ENCODE assay signal across 7 mouse cellular contexts in the genomic region with DNA sequence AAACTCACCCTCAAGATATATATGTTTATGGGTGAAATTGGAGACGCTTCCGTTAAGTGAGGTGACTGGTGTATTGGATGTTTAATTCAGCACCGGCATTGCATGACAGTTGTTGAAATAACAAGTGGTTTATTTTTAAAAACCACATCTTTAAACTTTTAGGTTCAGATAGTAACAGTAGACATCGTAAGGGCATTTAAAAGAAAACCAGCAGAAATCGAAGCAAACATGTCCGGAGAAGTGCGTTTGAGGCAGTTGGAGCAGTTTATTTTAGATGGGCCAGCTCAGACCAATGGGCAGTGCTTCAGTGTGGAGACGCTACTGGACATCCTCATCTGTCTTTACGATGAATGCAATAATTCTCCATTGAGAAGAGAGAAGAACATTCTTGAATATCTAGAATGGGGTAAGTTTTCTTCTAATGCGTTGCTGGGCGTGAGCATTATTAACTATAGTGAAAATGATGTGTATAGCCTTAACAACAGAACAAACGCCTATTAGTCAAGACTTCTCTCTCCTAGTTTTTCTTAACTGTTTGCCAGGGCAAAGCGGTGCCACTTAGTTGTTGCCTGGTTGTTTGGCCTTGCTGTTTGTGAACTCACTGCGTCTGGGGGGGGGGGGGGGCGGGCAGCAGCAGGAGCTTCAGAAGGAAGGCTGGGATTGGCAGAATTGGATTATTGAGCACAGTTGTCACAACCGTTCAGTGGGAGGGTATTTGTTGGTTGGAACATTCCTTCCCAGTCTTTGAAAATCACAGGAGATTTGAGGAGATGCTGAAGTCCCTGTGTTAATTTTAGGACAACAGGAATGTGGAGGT. TPM values are rescaled to one million over a fixed set of nuclear protein-coding genes. Genes with fewer than 3 reads are reported as not detected.
A peak's percentile ranks its signal among the peaks of the same experiment; 100 is the strongest.
DNase-seq lines count a peak whose midpoint lies in the region; ATAC-seq and TF ChIP-seq lines count a peak whose summit lies in the region.

No protein-coding gene starts in this region.

- H3K27ac ChIP-seq in cortical plate, adult 2 months (ENCODE audit: insufficient read depth, low read length), result peak overlapping the region; percentile 50; the same call in 1 of the 2 replicates
- H3K27ac ChIP-seq in heart, embryonic 16.5 days (ENCODE audit: low read length), result no peak overlapping the region
- H3K27ac ChIP-seq in liver, embryonic 16.5 days (ENCODE audit: low read length), result peak overlapping the region; percentile 13; the same call in 1 of the 2 replicates

- peak overlapping the region; percentile 95 for H3K4me3 ChIP-seq in megakaryocyte, embryonic 14.5 days (replicated peaks)
- peak overlapping the region; percentile 95 for H3K4me3 ChIP-seq in cortical plate, adult 2 months (ENCODE audit: insufficient read depth, low read length)
- peak overlapping the region; percentile 90 for H3K4me3 ChIP-seq in heart, embryonic 16.5 days (ENCODE audit: low read length)
- H3K4me3 ChIP-seq in liver, embryonic 16.5 days (ENCODE audit: low read depth, low read length), result peak overlapping the region; percentile 91

- ATAC-seq in megakaryocyte, adult 5-6 weeks (ENCODE audit: poor library complexity, severe bottlenecking), result no peak
- no peak for ATAC-seq in heart, embryonic 16.5 days (replicated peaks; ENCODE audit: extremely low read depth, insufficient read depth, low FRiP score)
- no peak for ATAC-seq in liver, embryonic 16.5 days (ENCODE audit: low read depth)

- H3K4me2 ChIP-seq in heart, embryonic 16.5 days (ENCODE audit: low read depth, low read length), result peak overlapping the region; percentile 88
- peak overlapping the region; percentile 90 for H3K4me2 ChIP-seq in liver, embryonic 16.5 days (ENCODE audit: low read depth, low read length)

- no peak for TF ChIP-seq CTCF in cortical plate, adult 2 months (IDR thresholded peaks at IDR 0.05; ENCODE audit: extremely low read depth, insufficient read depth, low read length)

- no peak for DNase-seq in urinary bladder, adult 18-20 months (ENCODE audit: low spot score in 2 of 2)
- no peak for DNase-seq in ovary, adult 18-20 months (ENCODE audit: low spot score)

- H3K4me1 ChIP-seq in megakaryocyte, embryonic 14.5 days, result peaks cover 34% of the 10 kb centered on the region
- H3K4me1 ChIP-seq in cortical plate, adult 2 months (ENCODE audit: control insufficient read depth, insufficient read depth, low read length), result no peaks in the 10 kb centered on the region; the same call in 1 of the 2 replicates
- H3K4me1 ChIP-seq in heart, embryonic 16.5 days (ENCODE audit: control insufficient read depth, insufficient read depth, low read length), result peaks cover 17% of the 10 kb centered on the region
- peaks cover 7% of the 10 kb centered on the region for H3K4me1 ChIP-seq in liver, embryonic 16.5 days (ENCODE audit: control insufficient read depth, low read depth, low read length)

- peaks cover 2% of the 10 kb centered on the region for H3K27me3 ChIP-seq in megakaryocyte, embryonic 14.5 days (replicated peaks)
- H3K27me3 ChIP-seq in heart, embryonic 16.5 days (ENCODE audit: control insufficient read depth, insufficient read depth, low read length), result no peaks in the 10 kb centered on the region
- no peaks in the 10 kb centered on the region; the same call in 1 of the 2 replicates for H3K27me3 ChIP-seq in liver, embryonic 16.5 days (ENCODE audit: control insufficient read depth, insufficient read depth, low read depth, low read length)

- H3K36me3 ChIP-seq in megakaryocyte, embryonic 14.5 days (replicated peaks; ENCODE audit: low read length), result no peaks in the 10 kb centered on the region
- H3K36me3 ChIP-seq in heart, embryonic 16.5 days (ENCODE audit: control insufficient read depth, insufficient read depth), result no peaks in the 10 kb centered on the region
- H3K36me3 ChIP-seq in liver, embryonic 16.5 days (ENCODE audit: control insufficient read depth, insufficient read depth), result no peaks in the 10 kb centered on the region

- 2% methylated on average over 16 of the region's 16 CpGs for WGBS in heart, embryonic 16.5 days
- 3% methylated on average over 16 of the region's 16 CpGs for WGBS in liver, embryonic 16.5 days (ENCODE audit: insufficient replicate concordance)

- H3K9ac ChIP-seq in heart, embryonic 16.5 days (ENCODE audit: low read length), result peak overlapping the region; percentile 95
- H3K9ac ChIP-seq in liver, embryonic 16.5 days (ENCODE audit: low read depth, low read length), result peak overlapping the region; percentile 76

- H3K9me3 ChIP-seq in megakaryocyte, embryonic 14.5 days, result no peaks in the 10 kb centered on the region
- H3K9me3 ChIP-seq in heart, embryonic 16.5 days (replicated peaks; ENCODE audit: control insufficient read depth, low read length), result no peaks in the 10 kb centered on the region
- H3K9me3 ChIP-seq in liver, embryonic 16.5 days (replicated peaks; ENCODE audit: control insufficient read depth, low read length), result no peaks in the 10 kb centered on the region

- TF ChIP-seq POLR2A in cortical plate, adult 2 months (IDR thresholded peaks at IDR 0.05; ENCODE audit: extremely low read depth, insufficient read depth, low read length), result no peak

RNA-seq across cellular contexts. Expression of a gene that starts 0.8 kb away (rescaled TPM):
- polyA plus RNA-seq in megakaryocyte, embryonic 14.5 days (2012; ENCODE audit: insufficient read depth, low replicate concordance), result 16.1 and 80.7 TPM in 2 replicates
- total RNA-seq in megakaryocyte, adult 5-6 weeks (2015), result 1.6 and 2.7 TPM in 2 replicates
- total RNA-seq in megakaryocyte, adult 5-6 weeks (2017), result 1.0 and 2.8 TPM in 2 replicates
- 147 and 157 TPM in 2 replicates for polyA plus RNA-seq in cortical plate, adult 2 months (2012; rRNA removed)
- 11.6 and 11.7 TPM in 2 replicates for polyA plus RNA-seq in heart, embryonic 16.5 days (2015; fragmentation: Nextera tagmentation; extraction: Ambion mirVana)
- polyA plus RNA-seq in liver, embryonic 16.5 days (2015; fragmentation: Nextera tagmentation; extraction: Ambion mirVana), result 6.7 and 7.1 TPM in 2 replicates
